19 mouse cellular contexts compared by ENCODE assay signal in genomic region chr19:9849368-9850075, GRCm38 (mm10). TPM values are rescaled to one million over a fixed set of nuclear protein-coding genes. Genes with fewer than 3 reads are reported as not detected.
"Had no signal": no experiment of that assay in that cellular context is flagged by ENCODE, and none has a peak within 500 bp of the region (broad histone marks: within the 10 kb centered on the region; RNA-seq: fewer than 3 reads in every experiment).

No protein-coding gene starts in this region.

RNA-seq across cellular contexts. Expression of gene Scgb2a2, which starts 2.2 kb away (rescaled TPM):
- total RNA-seq: layer of hippocampus, adult 8-10 months; layer of hippocampus, postnatal 10 days; layer of hippocampus, postnatal 36 days; left cerebral cortex, adult 2 months; left cerebral cortex, postnatal 10 days; left cerebral cortex, postnatal 36 days; liver, adult 2 months had no signal
- polyA plus RNA-seq: kidney, embryonic 15.5 days; limb, embryonic 11.5 days; limb, embryonic 14.5 days; liver, adult 2 months; liver, embryonic 13.5 days; liver, postnatal 0 days; lung, embryonic 14.5 days; midbrain, embryonic 15.5 days; neural tube, embryonic 12.5 days; neural tube, embryonic 15.5 days; stomach, embryonic 14.5 days; stomach, postnatal 0 days; thymus, adult 2 months had no signal
